Mouse (Mus musculus) hindbrain, postnatal 0 days (tissue): ENCODE measurements at regions not wholly inside any gene's neighbourhood (a gene's known extent, or its start where the extent isn't known, plus 50 kb on each side); places are given as distances from the start of the nearest gene placed in this dataset.

Experiments
- ATAC-seq: fragments of 200-750 bp; cut with Nextera tagmentation; 2 replicates; pipeline ENCODE4 v1.8.0; 2017; ENCODE audit warnings: mild to moderate bottlenecking, moderate TSS enrichment, moderate library complexity
- DNase-seq: peaks from one replicate; pipeline ENCODE4 v3.0.0-alpha.2; 2015; ENCODE audit warnings: low spot score
- H3K27ac ChIP-seq: fragments of 300-500 bp; sonication (generic); 2 replicates; pipeline ENCODE4 v1.5.1; 2014; ENCODE audit warnings: mild to moderate bottlenecking
- H3K27me3 ChIP-seq: fragments of 300-500 bp; sonication (generic); 2 replicates; pipeline ENCODE4 v1.6.1; 2014; ENCODE audit warnings: low read length, mixed read lengths; ENCODE audit not compliant: insufficient read depth
- H3K36me3 ChIP-seq: fragments of 300-500 bp; sonication (generic); 2 replicates; pipeline ENCODE4 v1.6.1; 2014; ENCODE audit warnings: low read length, mixed read lengths; ENCODE audit not compliant: insufficient read depth
- H3K4me1 ChIP-seq: fragments of 300-500 bp; sonication (generic); 2 replicates; pipeline ENCODE4 v1.6.1; 2014; ENCODE audit warnings: antibody characterized with exemption, low read length, mixed read lengths; ENCODE audit not compliant: insufficient read depth
- H3K4me2 ChIP-seq: fragments of 300-500 bp; sonication (generic); 2 replicates; pipeline ENCODE4 v1.6.1; 2014; ENCODE audit warnings: low read depth, mild to moderate bottlenecking, low read length, moderate library complexity, mixed read lengths
- H3K4me3 ChIP-seq: fragments of 300-500 bp; sonication (generic); 2 replicates; pipeline ENCODE4 v1.5.1; 2014; ENCODE audit warnings: low read length
- H3K9ac ChIP-seq: fragments of 300-500 bp; sonication (generic); replicated peaks from 2 replicates; pipeline ENCODE4 v1.6.1; 2014; ENCODE audit warnings: mild to moderate bottlenecking, low read length, moderate library complexity, mixed read lengths
- H3K9me3 ChIP-seq: fragments of 300-500 bp; sonication (generic); 2 replicates; pipeline ENCODE4 v1.6.1; 2016; ENCODE audit warnings: low read length, mixed read lengths
- CTCF ChIP-seq: IDR thresholded peaks from 2 replicates; pipeline ENCODE4 v1.5.1; 2016; ENCODE audit warnings: antibody characterized with exemption, control low read depth, low read depth
- whole genome bisulfite sequencing: fragments of 180-500 bp; shearing (Covaris S2); extraction: QIAGEN DNeasy Blood & Tissue Kit; methylation state at CpG from one replicate; pipeline ENCODE4 v1.1.7; 2014; 5-methylcytosine and 5-hydroxymethylcytosine counted together

GRCm38 (mm10) chr8:116452806-116453205, 52.0 kb upstream of the Dynlrb2 start:
- no peak for TF ChIP-seq CTCF
- no peak for ATAC-seq
- Histone ChIP-seq H3K4me3 (no peak overlapping the region), H3K36me3 (no peaks in the 10 kb centered on the region), H3K27me3 (no peaks in the 10 kb centered on the region), H3K27ac (no peak overlapping the region), H3K4me2 (no peak overlapping the region), H3K9ac (no peak overlapping the region), H3K4me1 (no peaks in the 10 kb centered on the region), H3K9me3 (no peaks in the 10 kb centered on the region)
- no peak for DNase-seq
- WGBS = 87% methylated on average over 3 of the region's 3 CpGs

- DNase-seq (peak; percentile 40), ATAC-seq (no peak)
Observed at GRCm38 (mm10) chr8:116451397-116451796, 53.4 kb upstream of the Dynlrb2 start.

GRCm38 (mm10) chr8:116447452-116447851, 57.3 kb upstream of the Dynlrb2 start:
- H3K27ac ChIP-seq = no peak overlapping the region
- WGBS = 83% methylated on average over 2 of the region's 2 CpGs
- H3K4me2 ChIP-seq = no peak overlapping the region
- no peak for DNase-seq
- H3K27me3 ChIP-seq = no peaks in the 10 kb centered on the region
- H3K9ac ChIP-seq = no peak overlapping the region
- no peaks in the 10 kb centered on the region for H3K4me1 ChIP-seq
- H3K36me3 ChIP-seq = no peaks in the 10 kb centered on the region
- H3K9me3 ChIP-seq = peaks cover 4% of the 10 kb centered on the region; the same call in 1 of the 2 replicates
- ATAC-seq = no peak
- no peak overlapping the region for H3K4me3 ChIP-seq
- TF ChIP-seq CTCF = no peak

More at GRCm38 (mm10) chr8:116451397-116451796, 53.4 kb upstream of the Dynlrb2 start:
- 36% methylated on average over 3 of the region's 3 CpGs for WGBS
- H3K4me2 ChIP-seq = no peak overlapping the region
- no peaks in the 10 kb centered on the region for H3K9me3 ChIP-seq
- no peaks in the 10 kb centered on the region for H3K27me3 ChIP-seq
- no peaks in the 10 kb centered on the region for H3K4me1 ChIP-seq
- no peak for TF ChIP-seq CTCF
- no peak overlapping the region for H3K9ac ChIP-seq
- no peak overlapping the region for H3K4me3 ChIP-seq
- H3K27ac ChIP-seq = no peak overlapping the region
- no peaks in the 10 kb centered on the region for H3K36me3 ChIP-seq

- H3K4me1 ChIP-seq = no peaks in the 10 kb centered on the region
- ATAC-seq (no peak), DNase-seq (no peak)
- 44% methylated on average over 2 of the region's 2 CpGs for WGBS
- peaks cover 4% of the 10 kb centered on the region; the same call in 1 of the 2 replicates for H3K9me3 ChIP-seq
- no peak overlapping the region for H3K27ac ChIP-seq
- no peak overlapping the region for H3K4me3 ChIP-seq
- no peak for TF ChIP-seq CTCF
- H3K4me2 ChIP-seq = no peak overlapping the region
- H3K27me3 ChIP-seq = no peaks in the 10 kb centered on the region
- H3K36me3 ChIP-seq = no peaks in the 10 kb centered on the region
- H3K9ac ChIP-seq = no peak overlapping the region
Observed at GRCm38 (mm10) chr8:116442827-116443226, 61.9 kb upstream of the Dynlrb2 start.

GRCm38 (mm10) chr8:116438895-116439294, 65.9 kb upstream of the Dynlrb2 start:
- DNase-seq (peak; percentile 89), ATAC-seq (peak; percentile 56; the same call in 1 of the 2 replicates)
- Histone ChIP-seq H3K4me1 (no peaks in the 10 kb centered on the region), H3K9me3 (no peaks in the 10 kb centered on the region), H3K9ac (no peak overlapping the region), H3K27me3 (no peaks in the 10 kb centered on the region), H3K27ac (no peak overlapping the region), H3K36me3 (no peaks in the 10 kb centered on the region), H3K4me2 (no peak overlapping the region), H3K4me3 (no peak overlapping the region)
- 9% methylated on average over 7 of the region's 7 CpGs for WGBS
- peak; percentile 96 for TF ChIP-seq CTCF

- Histone ChIP-seq H3K4me1 (no peaks in the 10 kb centered on the region), H3K4me2 (no peak overlapping the region), H3K9ac (no peak overlapping the region), H3K36me3 (no peaks in the 10 kb centered on the region), H3K4me3 (no peak overlapping the region), H3K9me3 (no peaks in the 10 kb centered on the region), H3K27me3 (no peaks in the 10 kb centered on the region), H3K27ac (no peak overlapping the region)
- no peak for ATAC-seq
- 37% methylated on average over 15 of the region's 15 CpGs for WGBS
- no peak for DNase-seq
- TF ChIP-seq CTCF = no peak
Observed at GRCm38 (mm10) chr8:116435268-116435980, 69.3 kb upstream of the Dynlrb2 start.

GRCm38 (mm10) chr8:116430051-116430450, 74.7 kb upstream of the Dynlrb2 start:
- ATAC-seq (no peak), DNase-seq (no peak)
- WGBS = 77% methylated on average over 5 of the region's 5 CpGs
- Histone ChIP-seq H3K27me3 (no peaks in the 10 kb centered on the region), H3K9ac (no peak overlapping the region), H3K36me3 (no peaks in the 10 kb centered on the region), H3K4me3 (no peak overlapping the region), H3K9me3 (no peaks in the 10 kb centered on the region), H3K4me2 (no peak overlapping the region), H3K27ac (no peak overlapping the region), H3K4me1 (no peaks in the 10 kb centered on the region)
- no peak for TF ChIP-seq CTCF
